Mouse (Mus musculus): ENCODE measurements around the gene Atoh8. TPM values are rescaled to one million over a fixed set of nuclear protein-coding genes. Genes with fewer than 3 reads are reported as not detected.

Gene Atoh8
- total RNA-seq, 4 experiments from 2014 or later: 2.5 to 3.6 (median 3.2) TPM

GRCm38 (mm10) chr6:72254588-72255075 is 19.3 kb upstream of the Atoh8 start:
- DNase-seq (ENCODE audit: low spot score in 2 of 2): peak; percentile 54 to 64

GRCm38 (mm10) chr6:72253911-72254587 is 18.7 kb upstream of the Atoh8 start:
- DNase-seq (ENCODE audit: low spot score in 2 of 2): peak; percentile 61 to 70

GRCm38 (mm10) chr6:72253168-72253567 is 17.8 kb upstream of the Atoh8 start:
- DNase-seq (ENCODE audit: low spot score in 2 of 2): no peak

- no peak for DNase-seq (ENCODE audit: low spot score in 2 of 2)
These were observed 17.1 kb upstream of the Atoh8 start for GRCm38 (mm10) chr6:72252433-72252832.

GRCm38 (mm10) chr6:72249981-72250380 is 14.6 kb upstream of the Atoh8 start:
- DNase-seq (ENCODE audit: low spot score in 2 of 2): no peak

DNA sequence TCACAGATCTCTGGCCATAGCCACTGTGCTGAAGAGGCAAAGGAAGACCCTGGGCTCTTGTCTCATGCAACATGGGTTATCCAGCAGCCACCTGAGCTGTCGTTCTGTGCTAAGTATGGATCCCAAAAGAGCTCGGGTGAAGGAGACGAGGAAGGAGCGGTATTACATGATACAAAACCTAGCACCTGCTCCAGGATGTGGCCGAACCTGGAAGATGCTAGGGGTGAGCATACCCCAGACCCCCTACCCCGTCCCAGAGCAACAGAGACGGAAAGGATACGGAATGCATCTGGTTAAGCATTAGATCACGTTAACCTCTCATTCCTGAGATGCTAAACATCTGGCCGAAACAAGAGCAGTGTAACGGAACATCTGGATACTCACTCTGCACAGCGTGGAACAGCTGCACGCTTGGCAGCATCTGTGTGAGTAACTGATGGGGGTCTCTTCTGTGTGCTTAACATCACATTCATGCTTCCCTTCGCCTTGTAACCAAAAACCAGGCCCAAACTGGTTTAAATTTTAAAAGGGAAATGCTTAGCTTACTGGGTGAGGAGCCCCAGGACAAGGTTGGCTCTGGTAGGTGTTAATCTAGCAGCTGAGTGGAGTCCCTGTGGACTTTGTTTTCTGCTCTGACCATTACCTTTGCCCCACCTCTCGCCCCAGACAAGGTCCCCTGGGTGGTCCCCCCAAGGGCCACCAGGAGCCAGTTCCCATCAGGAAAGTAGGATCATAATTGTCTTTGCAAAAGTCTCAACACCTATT is 13.0 kb upstream of the Atoh8 start:
- no peak for DNase-seq (ENCODE audit: low spot score in 2 of 2)

DNA sequence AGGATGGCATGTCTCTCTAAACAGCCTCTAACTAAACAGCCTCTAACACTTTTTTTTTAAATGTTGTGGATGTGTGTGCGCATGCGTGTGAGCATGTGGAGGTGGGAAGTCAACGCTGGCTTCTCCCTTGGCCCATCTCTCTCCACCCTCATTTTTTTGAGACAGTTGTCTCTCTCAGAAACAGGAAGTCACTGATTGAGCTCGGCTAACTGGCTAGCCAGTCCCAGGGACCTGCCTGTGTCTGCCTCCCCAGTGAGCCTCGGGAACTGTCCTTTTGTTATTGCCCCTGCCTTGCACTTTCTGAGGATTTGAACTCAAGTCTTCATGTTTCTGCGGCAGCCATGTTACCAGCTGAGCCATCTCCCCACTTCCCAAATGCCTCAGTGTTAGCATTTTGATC is 10.9 kb upstream of the Atoh8 start:
- DNase-seq (ENCODE audit: low spot score in 2 of 2): no peak

DNA sequence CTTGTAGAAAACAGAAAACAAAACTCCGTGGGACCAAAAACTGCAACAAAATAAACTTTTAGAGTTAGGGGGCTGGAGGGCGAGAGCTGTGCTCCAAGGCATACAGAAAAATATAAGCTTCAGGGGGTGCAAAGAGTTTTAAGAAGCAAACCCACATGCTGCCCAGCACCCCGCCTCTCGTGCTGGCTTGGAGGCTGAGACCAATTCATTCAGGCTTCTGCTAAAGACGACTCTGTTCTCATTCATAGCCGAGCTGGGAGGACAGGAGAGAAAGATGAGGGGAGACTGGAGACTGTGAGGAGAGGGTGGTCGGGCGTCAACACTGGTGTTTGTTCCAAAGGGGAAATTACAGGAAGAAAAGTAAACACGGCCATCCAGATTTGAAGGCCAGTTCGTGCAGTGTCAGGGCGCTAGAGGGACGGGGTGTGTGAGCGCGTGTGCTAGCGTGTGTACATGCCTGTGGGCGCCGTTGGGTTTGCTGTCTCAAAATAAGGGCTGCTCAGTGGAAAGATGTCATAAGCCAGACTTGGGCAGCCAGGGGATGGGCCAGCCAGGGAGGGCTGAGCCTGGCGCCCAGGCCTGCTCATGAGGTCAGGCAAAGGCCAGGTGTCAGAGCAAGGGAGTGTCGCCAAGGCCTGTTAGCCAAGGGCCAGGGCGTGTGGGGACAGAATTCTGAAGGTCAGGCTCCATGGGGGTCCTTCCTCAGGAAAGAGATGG is 9.3 kb upstream of the Atoh8 start:
- DNase-seq (ENCODE audit: low spot score in 2 of 2): peak; percentile 51 to 79

- peak; percentile 90 to 95 for DNase-seq (ENCODE audit: low spot score in 2 of 2)
These were observed 8.8 kb upstream of the Atoh8 start for GRCm38 (mm10) chr6:72244144-72244549.

- DNase-seq (ENCODE audit: low spot score in 2 of 2): no peak
These were observed 7.3 kb upstream of the Atoh8 start for GRCm38 (mm10) chr6:72242532-72243320.

DNA sequence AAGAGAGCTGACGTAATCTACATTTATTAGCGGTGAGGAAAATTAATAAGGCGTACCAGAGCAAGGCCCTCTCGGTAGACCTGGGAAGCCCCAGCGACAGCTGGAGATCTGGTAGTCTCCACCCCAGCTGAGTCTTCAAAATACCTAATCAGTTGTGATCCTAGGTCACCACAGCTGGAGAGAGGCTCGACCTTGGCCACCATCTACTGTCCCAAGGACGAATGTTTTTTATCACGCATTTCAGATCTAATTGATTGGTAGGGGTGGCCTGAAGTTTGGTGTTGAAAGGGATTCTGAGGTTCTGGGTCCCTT is 6.4 kb upstream of the Atoh8 start:
- no peak for DNase-seq (ENCODE audit: low spot score in 2 of 2)

GRCm38 (mm10) chr6:72241133-72241842 is 5.9 kb upstream of the Atoh8 start:
- no peak for DNase-seq (ENCODE audit: low spot score in 2 of 2)

DNA sequence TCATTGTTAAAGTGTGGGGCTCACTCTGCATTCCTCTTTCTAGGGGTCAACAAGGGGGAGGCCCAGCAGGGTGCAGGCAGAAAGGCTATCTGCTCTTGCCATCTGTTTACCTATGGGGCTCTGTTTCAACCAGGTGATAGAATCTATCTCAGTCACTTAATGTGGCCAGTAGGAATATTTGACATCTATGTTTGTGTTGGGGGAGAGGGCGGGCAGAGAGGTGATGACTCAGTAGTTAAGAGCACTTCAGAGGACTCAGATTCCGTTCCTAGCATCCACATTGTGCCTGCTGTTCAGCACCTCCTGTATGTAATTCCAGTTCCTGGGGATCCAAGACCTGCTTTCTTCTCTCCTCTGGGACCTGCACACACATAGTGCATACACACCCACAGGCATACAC is 4.7 kb upstream of the Atoh8 start:
- DNase-seq (ENCODE audit: low spot score in 2 of 2): no peak

DNA sequence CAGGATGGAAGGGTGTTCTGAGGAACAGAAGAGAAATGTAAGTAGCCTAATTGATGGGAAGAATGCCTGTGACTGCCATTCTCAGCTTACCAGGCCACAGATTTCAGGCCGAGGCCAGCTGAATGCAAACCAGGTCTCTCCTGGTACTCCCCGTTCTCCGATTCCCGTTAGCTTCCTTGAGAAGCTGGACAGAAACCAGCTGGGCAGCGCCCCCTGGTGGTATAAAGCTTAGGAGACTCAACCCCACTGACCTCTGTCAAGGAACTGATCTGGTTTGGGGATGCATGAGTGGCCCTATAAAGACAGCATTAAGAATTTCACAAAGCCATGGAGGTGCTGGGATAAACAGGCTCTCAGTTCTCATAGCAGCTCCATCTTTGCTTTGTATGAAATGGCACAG is 1.7 kb upstream of the Atoh8 start:
- DNase-seq (ENCODE audit: low spot score in 2 of 2): peak; percentile 85 to 88

- no peak for DNase-seq (ENCODE audit: low spot score in 2 of 2)
These were observed 530 bp upstream of the Atoh8 start for GRCm38 (mm10) chr6:72235807-72236407.

GRCm38 (mm10) chr6:72234372-72235097 is 842 bp downstream of the Atoh8 start:
- no peak for DNase-seq (ENCODE audit: low spot score in 2 of 2)

- DNase-seq (ENCODE audit: low spot score in 2 of 2): no peak
These were observed 1.4 kb downstream of the Atoh8 start for GRCm38 (mm10) chr6:72233950-72234349.

- DNase-seq (ENCODE audit: low spot score in 2 of 2): no peak
These were observed 2.5 kb downstream of the Atoh8 start for GRCm38 (mm10) chr6:72232870-72233269.

- no peak for DNase-seq (ENCODE audit: low spot score in 2 of 2)
These were observed 3.0 kb downstream of the Atoh8 start for GRCm38 (mm10) chr6:72232411-72232810.

DNA sequence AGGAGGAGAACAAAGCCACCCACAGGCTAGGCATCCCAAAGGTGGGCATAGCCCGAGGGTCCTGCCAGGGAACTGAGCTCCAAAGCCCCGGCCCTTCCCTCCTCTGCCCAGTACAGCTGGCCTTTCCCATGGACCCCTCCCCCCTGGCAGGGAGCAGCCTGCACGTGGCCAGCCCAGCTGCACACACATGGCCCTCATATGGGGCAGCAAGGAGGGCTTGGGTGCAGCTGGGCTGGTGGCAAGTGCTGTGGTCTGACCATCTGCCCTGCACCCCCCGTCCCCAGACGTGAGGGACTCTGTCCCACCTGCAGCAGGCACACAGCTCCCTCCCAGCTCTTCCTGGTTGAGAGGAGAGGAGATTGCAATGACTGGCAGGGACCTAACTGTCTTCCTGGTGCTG is 4.5 kb downstream of the Atoh8 start:
- no peak for DNase-seq (ENCODE audit: low spot score in 2 of 2)
